8 mouse cellular contexts compared by ENCODE assay signal in the genomic region with DNA sequence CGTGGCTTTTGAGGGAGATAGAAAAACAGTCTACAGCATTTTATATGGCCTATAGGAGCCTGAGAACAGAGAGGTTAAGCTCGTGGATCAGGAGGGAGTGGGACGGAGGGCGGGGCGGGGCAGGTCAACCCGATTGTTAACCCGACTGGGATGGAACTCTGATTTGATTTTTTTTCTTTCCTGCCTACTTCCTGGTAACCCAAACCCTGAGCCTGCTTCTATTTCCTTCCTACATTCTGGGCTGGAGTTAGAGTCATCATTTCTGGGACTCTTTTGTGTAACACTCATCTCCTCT. TPM values are rescaled to one million over a fixed set of nuclear protein-coding genes. Genes with fewer than 3 reads are reported as not detected.
DNase-seq lines count a peak whose midpoint lies in the region; ATAC-seq and TF ChIP-seq lines count a peak whose summit lies in the region.

No protein-coding gene starts in this region.

- no peak overlapping the region; the same call in 1 of the 2 replicates for H3K9ac ChIP-seq in lung, embryonic 15.5 days
- peak overlapping the region; percentile 52; the same call in 1 of the 2 replicates for H3K9ac ChIP-seq in forebrain, embryonic 14.5 days (ENCODE audit: low read length)

- H3K27ac ChIP-seq in lung, embryonic 15.5 days = 0 out of 2 replicates have a peak overlapping the region, but pooled peaks have one; percentile 4
- H3K27ac ChIP-seq in forebrain, embryonic 14.5 days (ENCODE audit: low read depth, low read length) = no peak overlapping the region
- H3K27ac ChIP-seq in limb, embryonic 10.5 days = no peak overlapping the region
- peak overlapping the region; percentile 91 for H3K27ac ChIP-seq in olfactory bulb, adult 2 months (ENCODE audit: insufficient read depth, low read depth, low read length)

- H3K9me3 ChIP-seq in lung, embryonic 15.5 days = no peaks in the 10 kb centered on the region
- H3K9me3 ChIP-seq in forebrain, embryonic 14.5 days (replicated peaks; ENCODE audit: control insufficient read depth, low read length) = no peaks in the 10 kb centered on the region
- H3K9me3 ChIP-seq in limb, embryonic 10.5 days (replicated peaks) = no peaks in the 10 kb centered on the region

- H3K4me2 ChIP-seq in lung, embryonic 15.5 days = peak overlapping the region; percentile 76
- H3K4me2 ChIP-seq in forebrain, embryonic 14.5 days (ENCODE audit: low read length) = peak overlapping the region; percentile 66

- TF ChIP-seq CTCF in olfactory bulb, adult 2 months (IDR thresholded peaks at IDR 0.05; ENCODE audit: insufficient read depth, low read depth, low read length) = no peak

- no peak for ATAC-seq in lung, embryonic 15.5 days (ENCODE audit: borderline replicate concordance, extremely low read depth, low FRiP score, low TSS enrichment)
- no peak for ATAC-seq in forebrain, embryonic 14.5 days

- no peaks in the 10 kb centered on the region for H3K27me3 ChIP-seq in lung, embryonic 15.5 days
- H3K27me3 ChIP-seq in forebrain, embryonic 14.5 days (replicated peaks; ENCODE audit: control insufficient read depth, insufficient read depth, low read length) = no peaks in the 10 kb centered on the region
- peaks cover 47% of the 10 kb centered on the region for H3K27me3 ChIP-seq in limb, embryonic 10.5 days (ENCODE audit: low read depth, poor library complexity, severe bottlenecking)

- H3K4me1 ChIP-seq in lung, embryonic 15.5 days = peaks cover 44% of the 10 kb centered on the region
- peaks cover 18% of the 10 kb centered on the region for H3K4me1 ChIP-seq in forebrain, embryonic 14.5 days (ENCODE audit: control insufficient read depth, insufficient read depth, low read length)
- peaks cover 34% of the 10 kb centered on the region for H3K4me1 ChIP-seq in limb, embryonic 10.5 days
- H3K4me1 ChIP-seq in olfactory bulb, adult 2 months (ENCODE audit: control insufficient read depth, insufficient read depth, low read length) = peaks cover 37% of the 10 kb centered on the region

- H3K36me3 ChIP-seq in lung, embryonic 15.5 days = no peaks in the 10 kb centered on the region
- H3K36me3 ChIP-seq in forebrain, embryonic 14.5 days (ENCODE audit: control insufficient read depth, insufficient read depth, low read length) = no peaks in the 10 kb centered on the region
- no peaks in the 10 kb centered on the region for H3K36me3 ChIP-seq in limb, embryonic 10.5 days

- peak overlapping the region; percentile 31 for H3K4me3 ChIP-seq in lung, embryonic 15.5 days
- H3K4me3 ChIP-seq in forebrain, embryonic 14.5 days (ENCODE audit: low read depth, low read length) = peak overlapping the region; percentile 25
- H3K4me3 ChIP-seq in limb, embryonic 10.5 days = peak overlapping the region; percentile 48
- peak overlapping the region; percentile 20 for H3K4me3 ChIP-seq in olfactory bulb, adult 2 months (ENCODE audit: insufficient read depth, low read depth, low read length)

- no peak for TF ChIP-seq POLR2A in olfactory bulb, adult 2 months (IDR thresholded peaks at IDR 0.05; ENCODE audit: insufficient read depth, low read depth, low read length)

- WGBS in lung, embryonic 15.5 days = 4% methylated on average over 7 of the region's 7 CpGs
- WGBS in forebrain, embryonic 14.5 days = 1% methylated on average over 7 of the region's 7 CpGs
- under 1% methylated on average over 7 of the region's 7 CpGs for WGBS in limb, embryonic 10.5 days
- 13% methylated on average over 7 of the region's 7 CpGs for WGBS in olfactory bulb, adult 2 months

- no peak for DNase-seq in lung, adult 18-20 months
- no peak for DNase-seq in forebrain, embryonic 14.5 days (ENCODE audit: low spot score)
- DNase-seq in limb, embryonic 10.5 days (ENCODE audit: low spot score) = no peak
- DNase-seq in thymus, adult 18-20 months = no peak
- no peak for DNase-seq in adrenal gland, adult (ENCODE audit: inconsistent age in 2 of 2, low spot score in 1 of 2)
- no peak for DNase-seq in left cerebral cortex, adult 18-20 months (ENCODE audit: low spot score in 2 of 2)

RNA-seq across cellular contexts. Expression of a gene that starts 27.7 kb away (rescaled TPM):
- 942 and 944 TPM in 2 replicates for polyA plus RNA-seq in lung, embryonic 15.5 days (2015; fragmentation: Nextera tagmentation; extraction: Ambion mirVana)
- 2,068 and 2,124 TPM in 2 replicates for polyA plus RNA-seq in forebrain, embryonic 14.5 days (2014; fragmentation: Nextera tagmentation; extraction: Ambion mirVana)
- 1,008 and 1,019 TPM in 2 replicates for polyA plus RNA-seq in limb, embryonic 10.5 days (2016; fragmentation: Nextera tagmentation; extraction: Ambion mirVana)
- 549 and 1,470 TPM in 2 replicates for polyA plus RNA-seq in olfactory bulb, adult 2 months (2012; ENCODE audit: insufficient read depth, insufficient read length, low replicate concordance, missing spikeins)
- 1,000 to 10,000 TPM; 2,255 to 2,273 TPM for total RNA-seq in left cerebral cortex, adult 18-20 months (2021)

RNA-seq across cellular contexts. Expression of a gene that starts 46.9 kb away (rescaled TPM):
- polyA plus RNA-seq in lung, embryonic 15.5 days (2015; fragmentation: Nextera tagmentation; extraction: Ambion mirVana) = not detected in 2 replicates
- not detected in 2 replicates for polyA plus RNA-seq in forebrain, embryonic 14.5 days (2014; fragmentation: Nextera tagmentation; extraction: Ambion mirVana)
- not detected in 2 replicates for polyA plus RNA-seq in limb, embryonic 10.5 days (2016; fragmentation: Nextera tagmentation; extraction: Ambion mirVana)
- polyA plus RNA-seq in olfactory bulb, adult 2 months (2012; ENCODE audit: insufficient read depth, insufficient read length, low replicate concordance, missing spikeins) = not detected in 2 replicates
- total RNA-seq in left cerebral cortex, adult 18-20 months (2021) = not detected

Comparison
In these comparisons a context has a peak if more than half of its experiments do, and no peak if none do; other contexts are left out.
1. H3K27ac ChIP-seq: peak in lung, embryonic 15.5 days (single experiment) and olfactory bulb, adult 2 months (single experiment); none in forebrain, embryonic 14.5 days (single experiment) and limb, embryonic 10.5 days (single experiment).
2. Peak in every context shown above with its lines, with median percentiles within 50 percentile points of each other: H3K4me3 ChIP-seq.